Mouse (Mus musculus): ENCODE data around the gene Gja5.

The Gja5 gene

DNA sequence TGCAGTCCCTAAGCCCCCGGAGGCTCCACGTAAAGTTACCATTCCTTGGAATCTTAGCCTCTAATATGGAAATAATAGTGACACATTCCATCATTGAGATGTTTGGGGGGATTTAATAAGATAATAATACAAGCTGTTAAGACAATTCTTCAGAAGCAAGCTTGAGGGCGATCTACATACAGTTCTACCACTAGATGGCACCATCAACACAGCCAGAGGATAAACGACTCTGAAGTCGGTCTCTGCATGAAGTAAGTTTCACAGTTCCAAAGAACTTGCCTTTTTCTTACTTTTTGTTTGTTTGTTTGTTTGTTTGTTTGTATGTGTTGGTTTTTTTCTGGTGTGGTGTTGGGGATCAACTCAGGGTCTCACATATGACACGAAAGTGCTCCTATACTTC lies 31.7 kb downstream of the Gja5 start:
- no peak for DNase-seq (ENCODE audit: low spot score)

DNA sequence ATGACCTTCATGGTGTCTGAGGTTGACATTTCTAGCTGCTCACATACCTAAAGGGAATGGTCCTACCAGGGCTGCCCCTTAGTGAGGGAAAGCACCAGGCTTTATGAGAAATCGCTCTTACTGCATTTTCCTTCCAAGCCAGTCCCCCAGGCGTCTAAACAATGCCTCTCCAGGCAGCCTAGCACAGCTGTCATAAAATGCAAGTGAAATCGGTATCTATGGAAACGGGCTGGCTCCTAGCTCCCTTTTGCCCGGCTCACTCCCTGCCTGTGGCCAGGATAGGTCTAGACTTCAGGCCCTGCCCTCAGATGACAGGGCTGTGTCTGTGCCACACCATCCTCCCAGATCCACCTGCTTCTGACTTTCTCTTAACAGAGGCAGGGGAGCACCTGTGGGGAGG lies 33.1 kb downstream of the Gja5 start:
- no peak for DNase-seq (ENCODE audit: low spot score)

DNA sequence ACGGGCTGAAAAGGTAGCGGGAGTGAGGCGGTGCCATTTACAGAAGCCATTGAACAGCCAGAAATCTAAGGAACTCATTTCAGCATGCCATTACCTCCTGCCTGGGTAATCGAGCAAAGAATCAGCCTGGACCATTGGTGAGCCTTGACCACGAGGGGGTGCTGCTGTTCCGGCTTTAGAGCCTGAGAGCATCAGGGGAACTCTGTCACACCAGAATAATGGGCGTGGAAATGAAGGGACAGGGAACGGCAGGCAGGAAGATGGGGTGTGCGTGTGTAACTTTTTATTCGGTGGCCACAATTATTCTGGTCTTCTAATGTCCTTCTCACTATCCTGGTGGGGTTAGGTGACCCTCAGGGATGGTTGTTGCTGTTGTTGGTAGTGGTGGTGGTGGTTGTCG lies 34.2 kb downstream of the Gja5 start:
- DNase-seq (ENCODE audit: low spot score) = peak; percentile 80

DNA sequence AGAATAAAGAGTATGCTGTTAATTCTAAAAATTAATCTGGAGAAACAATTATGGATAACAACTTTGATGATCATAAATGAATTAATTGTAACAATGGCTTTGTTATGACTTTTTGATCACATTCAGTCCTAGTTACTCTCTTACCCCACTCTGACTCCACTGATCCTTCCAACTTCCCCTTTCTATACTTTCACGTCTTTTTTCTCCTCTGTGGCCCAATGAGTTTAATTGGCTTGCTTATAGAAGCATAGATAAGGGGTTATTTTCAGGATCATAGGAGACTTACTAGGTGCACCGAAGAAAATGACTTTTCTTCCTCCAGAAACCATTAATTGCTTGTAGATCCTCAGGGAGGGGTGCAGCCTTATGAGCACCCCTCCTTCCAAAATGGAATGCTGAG lies 38.2 kb downstream of the Gja5 start:
- DNase-seq (ENCODE audit: low spot score) = no peak

DNA sequence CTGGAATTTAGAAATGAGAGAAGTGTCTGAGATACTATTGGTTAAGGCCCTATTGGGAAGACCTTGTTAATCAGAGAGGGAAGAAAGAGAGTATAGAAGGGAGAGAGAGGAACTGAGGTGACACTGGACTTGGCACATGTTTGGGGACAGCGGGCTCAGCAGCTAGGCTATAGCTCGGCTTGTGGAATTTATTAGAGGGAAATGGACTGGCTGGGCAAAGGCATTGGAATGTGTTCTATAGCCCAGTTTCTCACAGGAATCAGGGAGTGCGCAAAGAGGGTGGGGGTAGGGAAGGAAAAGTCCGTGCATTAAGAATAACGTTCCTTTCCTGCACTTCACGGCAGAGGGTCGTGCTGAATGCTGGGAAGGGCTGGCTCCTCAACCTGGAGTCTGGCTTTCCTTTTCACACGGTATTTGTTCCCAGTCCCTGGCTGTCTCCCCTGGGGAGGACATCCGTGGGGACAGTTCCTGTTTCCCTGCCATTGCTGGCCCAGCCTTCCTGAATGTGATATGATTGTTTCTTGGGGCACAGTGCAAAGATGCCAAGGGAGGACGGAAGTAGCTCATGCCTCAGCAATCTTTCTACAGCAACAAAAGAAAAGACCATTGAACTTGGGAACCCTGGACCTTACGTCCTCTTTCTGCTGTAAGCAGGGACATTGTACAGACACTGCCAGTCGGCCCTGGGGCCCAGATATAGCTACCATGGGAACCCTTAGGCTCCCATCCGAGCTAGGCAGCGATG lies 49.2 kb downstream of the Gja5 start:
- DNase-seq (ENCODE audit: low spot score) = no peak

DNA sequence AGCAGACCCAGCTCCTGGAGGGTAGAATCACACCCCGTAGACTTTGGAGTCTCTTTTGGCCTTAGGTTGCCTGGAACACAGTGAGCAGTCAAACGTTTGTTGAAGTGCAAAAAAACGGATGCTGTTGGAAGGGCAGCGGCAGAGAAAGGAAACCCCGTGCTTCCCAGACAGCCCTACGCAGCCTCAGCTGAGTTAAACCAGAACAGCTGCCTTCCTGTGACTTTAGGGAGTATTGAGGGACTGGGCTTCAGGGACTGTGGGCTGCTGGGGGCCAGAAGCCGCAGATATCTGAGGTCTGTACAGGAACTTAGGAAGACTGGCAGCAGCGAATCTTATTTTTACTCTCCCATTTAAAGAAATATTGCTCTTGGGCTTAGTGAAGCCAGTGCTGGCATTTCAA lies 56.1 kb downstream of the Gja5 start:
- DNase-seq (ENCODE audit: low spot score) = no peak

DNA sequence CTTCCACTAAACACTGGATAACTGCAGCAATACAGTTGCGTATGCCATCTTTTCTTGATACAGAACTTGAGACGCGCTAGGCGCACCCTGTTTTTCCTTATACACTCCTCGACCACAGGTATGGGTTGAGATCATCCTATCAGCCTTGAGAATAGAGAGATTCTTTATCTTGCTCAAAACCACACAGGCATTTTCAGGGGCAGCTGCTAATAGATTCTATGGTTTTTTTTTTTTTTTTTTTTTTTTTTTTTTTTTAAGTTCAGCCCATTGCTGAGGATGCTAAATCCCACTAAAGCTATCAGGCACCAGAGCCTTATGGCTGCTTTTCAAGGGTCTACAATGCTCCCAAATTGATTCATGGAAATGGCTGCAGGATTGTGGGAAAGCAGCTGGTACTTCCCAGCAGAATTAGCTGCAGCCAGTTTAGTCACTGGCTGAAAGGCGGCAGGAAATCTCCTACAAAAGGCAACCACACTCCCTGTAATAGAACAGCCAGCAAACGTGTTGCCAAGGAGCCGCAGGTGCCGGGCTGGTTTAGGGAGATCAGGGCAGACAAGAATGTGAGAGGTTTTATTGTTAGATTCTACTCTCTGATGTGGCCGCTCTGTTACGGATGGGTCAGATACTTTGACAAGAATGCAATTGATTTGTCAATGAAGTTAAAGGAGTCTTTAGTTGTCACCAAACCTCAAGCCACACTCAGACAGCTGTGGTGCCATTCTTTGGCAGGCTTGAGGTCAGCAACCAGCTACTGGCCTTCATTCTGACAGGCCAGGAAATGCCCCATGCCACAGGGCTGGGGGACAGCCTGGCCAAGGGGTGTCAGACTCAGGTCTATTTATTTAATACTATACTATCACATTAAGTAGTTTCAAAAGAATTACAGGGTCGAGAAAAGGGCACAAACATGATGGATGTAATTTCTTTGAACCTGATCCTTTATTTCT lies 58.9 kb downstream of the Gja5 start:
- DNase-seq (ENCODE audit: low spot score) = no peak

DNA sequence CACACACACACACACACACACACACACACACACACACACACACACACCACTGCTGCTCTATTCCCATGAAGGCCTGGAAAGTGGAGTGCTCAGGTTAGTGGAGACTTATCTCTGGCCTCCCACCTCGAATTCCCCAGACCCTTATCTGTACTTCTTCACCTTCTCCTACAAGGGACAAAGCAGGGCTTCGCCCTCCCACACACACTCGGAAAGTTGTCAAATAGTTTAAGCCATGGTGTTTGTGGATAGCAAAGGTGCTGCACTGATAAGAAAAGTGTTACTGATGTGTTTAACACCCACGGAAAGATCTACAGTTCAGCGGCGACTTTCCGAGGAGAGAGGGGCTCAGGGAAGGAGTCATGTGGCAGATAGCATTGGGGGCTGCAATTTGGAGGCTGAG lies 66.5 kb downstream of the Gja5 start:
- DNase-seq (ENCODE audit: low spot score) = no peak

DNA sequence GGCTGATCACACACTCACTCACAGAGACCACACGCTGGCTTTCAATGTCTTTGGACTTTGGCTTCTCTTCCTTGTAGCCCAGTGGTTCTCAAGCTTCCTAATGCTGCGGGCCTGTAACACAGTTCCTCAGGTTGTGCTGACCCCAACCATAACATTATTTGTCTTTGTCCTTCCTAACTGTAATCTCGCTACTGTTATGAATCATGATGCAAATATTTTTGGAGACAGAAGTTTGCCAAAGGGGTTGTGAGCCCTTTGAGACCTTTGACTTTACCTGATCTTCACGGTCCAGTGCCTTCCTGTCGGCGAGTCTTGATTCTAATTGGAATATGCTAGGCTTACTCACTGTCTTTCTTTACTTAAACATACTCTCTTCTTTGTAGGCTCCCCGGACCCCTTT lies 70.0 kb downstream of the Gja5 start:
- no peak for DNase-seq (ENCODE audit: low spot score)

DNA sequence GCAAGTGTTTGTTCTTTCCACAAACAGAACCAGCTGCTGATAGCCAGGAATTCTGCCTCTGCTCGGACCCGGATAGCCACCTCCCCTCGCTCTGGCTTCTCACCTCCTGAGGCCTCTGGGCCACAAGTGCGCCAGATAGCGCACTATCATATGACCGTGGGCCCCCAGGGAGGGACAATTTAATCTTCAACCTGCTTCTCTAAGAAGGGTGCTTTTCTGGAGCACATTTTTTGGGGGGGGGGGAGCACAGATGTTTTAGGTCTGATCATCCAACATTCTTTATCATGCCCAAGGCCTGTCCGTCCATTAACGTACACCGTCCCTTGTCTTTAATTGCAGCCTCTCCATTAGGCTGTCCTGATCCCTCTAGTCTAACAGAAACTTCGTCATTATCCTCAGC lies 71.1 kb downstream of the Gja5 start:
- DNase-seq (ENCODE audit: low spot score) = no peak

DNA sequence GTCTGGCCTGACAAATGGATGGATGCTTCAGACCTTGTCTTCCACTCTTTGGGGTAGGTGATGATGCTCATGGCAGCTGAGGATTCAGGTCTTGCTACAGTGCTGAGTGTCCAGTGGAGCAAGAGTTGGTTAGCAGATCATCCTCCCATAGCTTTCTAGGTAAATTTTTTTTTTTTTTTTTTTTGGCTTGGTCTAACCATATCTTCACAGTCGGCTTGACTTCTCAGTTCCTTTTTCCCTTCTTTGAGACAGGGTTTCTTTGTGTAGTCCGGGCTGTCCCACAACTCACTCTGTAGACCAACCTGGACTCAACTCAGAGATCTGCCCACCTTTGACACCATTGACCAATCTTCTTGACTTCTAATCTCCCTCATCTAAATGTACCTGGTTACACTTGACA lies 73.0 kb downstream of the Gja5 start:
- DNase-seq (ENCODE audit: low spot score) = no peak

DNA sequence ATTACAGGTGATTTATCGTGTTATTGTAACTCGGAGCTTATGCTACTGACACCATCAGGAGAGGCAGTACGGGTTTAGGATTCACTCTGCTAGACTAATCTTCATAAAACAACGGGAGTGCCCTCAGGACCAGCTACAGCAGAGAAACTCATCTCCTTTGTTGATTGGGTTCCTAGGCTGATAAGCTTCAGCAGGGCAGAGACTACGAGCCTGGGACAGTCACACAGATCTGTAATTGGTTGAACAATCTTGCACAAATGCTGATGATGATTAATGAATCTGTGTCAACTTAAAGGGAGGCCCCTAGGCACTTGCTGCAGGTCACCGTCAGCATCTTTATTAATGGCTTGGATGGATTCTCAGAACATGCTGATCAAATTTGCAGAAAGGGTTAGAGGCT lies 74.0 kb downstream of the Gja5 start:
- DNase-seq (ENCODE audit: low spot score) = no peak

DNA sequence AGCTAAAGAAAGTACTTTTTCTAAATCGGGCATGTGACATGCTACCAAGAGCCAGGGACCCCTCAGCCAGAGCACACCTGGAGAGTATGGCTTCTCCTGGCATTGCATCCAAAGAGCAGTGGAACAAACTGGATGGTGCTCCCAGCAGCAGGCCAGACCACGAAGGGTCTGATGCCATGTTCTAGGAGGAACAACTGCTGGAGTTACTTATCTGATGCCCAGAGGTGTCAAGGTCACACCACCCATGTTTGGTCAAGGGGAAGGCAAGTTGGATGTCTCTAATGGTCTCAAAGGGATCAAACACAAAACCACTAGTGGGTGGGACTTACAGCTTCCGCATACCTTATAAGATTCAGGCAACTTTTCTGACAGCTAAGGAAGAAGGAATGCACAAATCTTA lies 74.5 kb downstream of the Gja5 start:
- no peak for DNase-seq (ENCODE audit: low spot score)

DNA sequence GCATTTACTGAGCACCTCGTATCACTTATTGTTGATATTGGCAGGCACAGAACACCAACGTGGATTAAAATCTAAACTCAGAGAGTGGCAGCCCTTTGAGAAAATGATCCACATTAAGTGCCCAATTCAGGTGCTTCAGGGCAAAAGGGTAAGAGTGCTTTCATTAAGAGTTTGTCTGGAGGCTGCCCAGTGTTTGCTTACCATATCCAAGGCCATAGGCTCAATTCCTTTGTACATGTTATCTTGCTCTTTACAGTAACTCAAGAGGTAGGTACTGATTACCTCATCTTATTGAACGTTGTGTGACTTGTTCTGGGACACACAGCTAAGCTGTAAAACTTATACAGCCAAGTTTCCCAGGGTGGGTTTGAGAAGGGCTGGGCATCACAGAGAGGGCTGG lies 77.3 kb downstream of the Gja5 start:
- DNase-seq (ENCODE audit: low spot score) = no peak

DNA sequence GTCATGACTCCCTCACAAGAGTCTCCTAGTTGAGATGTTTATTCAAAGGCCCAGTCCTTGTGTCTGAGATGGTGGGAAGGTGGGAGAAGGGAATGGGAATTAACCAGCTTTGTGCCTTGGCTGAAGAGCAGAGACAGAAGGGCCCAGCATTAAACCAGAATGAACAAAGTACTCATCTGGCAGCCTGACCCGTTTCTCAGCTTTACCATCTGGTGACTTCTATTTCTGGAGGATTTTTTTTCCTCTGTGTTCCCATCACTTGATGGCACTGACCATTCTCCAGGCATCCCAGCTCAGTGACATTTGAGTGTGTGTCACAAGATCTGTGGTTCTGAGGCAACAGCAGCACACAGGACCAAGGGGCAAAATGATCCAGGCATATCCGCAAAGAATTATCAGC lies 78.2 kb downstream of the Gja5 start:
- DNase-seq (ENCODE audit: low spot score) = no peak

DNA sequence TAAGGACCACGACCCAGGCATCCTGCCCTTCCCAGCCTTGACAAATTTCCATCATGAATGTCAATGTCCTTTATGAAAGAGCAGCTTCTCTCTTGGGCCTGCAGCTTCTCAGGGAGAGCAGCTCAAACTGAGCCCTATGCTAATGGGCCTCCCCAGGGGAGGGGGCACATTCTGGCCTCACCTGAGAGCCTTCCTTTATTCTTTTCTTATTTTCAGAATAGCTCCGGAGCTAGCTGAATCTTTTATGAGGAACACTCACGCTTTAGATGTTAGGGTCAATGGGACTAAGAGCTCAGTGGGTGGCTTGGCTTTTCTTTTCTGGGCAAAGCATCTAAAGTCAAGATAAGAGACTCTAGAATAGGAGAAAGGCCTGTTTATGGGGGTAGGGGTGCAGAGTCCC lies 88.0 kb downstream of the Gja5 start:
- DNase-seq (ENCODE audit: low spot score) = no peak

DNA sequence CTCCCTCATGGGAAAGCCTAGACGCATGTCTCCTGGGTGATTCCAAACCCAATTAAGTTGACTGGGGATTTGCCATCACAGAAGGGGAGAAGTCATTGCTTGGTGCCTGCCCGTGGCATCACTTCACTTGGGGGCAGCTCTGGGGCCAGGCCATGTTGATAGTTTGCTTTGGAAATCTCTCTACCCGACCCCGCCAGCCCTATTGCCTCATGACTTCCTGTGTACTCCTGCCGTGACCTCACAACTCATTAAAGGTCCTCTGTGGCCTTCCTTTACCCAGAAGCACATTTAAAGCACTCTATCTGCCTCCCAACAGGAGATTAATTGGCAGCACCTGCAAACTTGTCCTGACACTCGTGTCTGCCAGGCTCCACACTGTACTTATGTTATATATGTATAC lies 93.3 kb downstream of the Gja5 start:
- no peak for DNase-seq (ENCODE audit: low spot score)

DNA sequence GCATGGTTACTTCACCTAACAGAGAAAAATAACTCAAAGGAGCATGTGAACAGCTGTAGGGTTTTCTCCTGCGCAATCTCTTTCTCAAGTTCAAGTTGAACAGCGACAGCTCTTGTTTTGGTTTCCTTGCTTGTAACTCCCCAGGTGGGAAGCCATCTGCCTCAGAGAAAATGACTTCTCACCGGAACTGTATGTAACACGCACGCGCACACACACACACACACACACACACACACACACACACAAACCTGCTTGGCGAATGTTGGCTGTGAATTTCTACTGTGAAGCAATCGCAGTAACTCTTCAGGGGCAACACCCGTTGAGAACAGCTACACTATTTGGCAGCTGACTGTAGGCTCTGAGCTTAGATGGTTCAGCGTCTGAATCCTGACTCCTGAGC lies 98.6 kb downstream of the Gja5 start:
- DNase-seq (ENCODE audit: low spot score) = no peak

DNA sequence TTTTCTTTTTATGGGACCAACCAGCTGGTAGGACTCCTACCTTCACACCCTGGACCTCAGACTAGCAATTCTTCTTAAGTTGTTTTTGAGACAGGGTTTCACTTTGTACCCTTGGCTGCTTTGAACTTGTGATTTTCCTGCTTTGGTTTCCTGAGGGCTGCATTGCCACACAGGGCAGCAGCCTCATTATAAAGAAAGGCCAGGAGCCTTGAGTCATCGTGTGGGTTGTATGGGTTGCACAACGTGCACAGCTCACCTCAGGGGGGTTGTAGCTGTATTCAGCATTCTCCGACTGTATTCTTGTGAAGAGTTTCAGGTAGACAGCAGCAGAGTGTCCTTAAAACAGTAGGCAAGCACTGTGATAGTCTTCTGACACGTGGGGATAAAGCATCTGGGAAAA lies 100.0 kb downstream of the Gja5 start:
- no peak for DNase-seq (ENCODE audit: low spot score)

DNA sequence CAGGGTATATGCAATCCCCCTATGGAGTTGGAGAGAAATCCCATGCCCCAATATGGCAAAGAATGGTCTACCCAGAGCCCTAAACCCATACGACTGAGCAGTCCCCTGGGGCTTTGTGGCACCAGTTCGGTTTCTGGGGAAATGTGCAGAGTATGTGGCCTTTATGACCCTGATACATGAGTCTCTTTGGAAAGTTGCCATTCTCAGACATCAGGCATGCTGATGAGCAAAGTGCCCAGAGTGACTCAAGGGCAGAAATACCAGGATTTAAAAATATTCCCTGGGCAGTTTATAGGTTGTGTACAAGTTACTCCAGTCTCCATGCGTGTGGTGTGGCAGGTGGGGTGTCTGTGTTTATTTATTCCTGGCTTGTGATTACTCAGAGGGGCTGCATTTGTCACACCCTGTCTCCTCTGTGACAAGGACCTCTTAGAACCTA lies 102.5 kb downstream of the Gja5 start:
- DNase-seq (ENCODE audit: low spot score) = no peak

DNA sequence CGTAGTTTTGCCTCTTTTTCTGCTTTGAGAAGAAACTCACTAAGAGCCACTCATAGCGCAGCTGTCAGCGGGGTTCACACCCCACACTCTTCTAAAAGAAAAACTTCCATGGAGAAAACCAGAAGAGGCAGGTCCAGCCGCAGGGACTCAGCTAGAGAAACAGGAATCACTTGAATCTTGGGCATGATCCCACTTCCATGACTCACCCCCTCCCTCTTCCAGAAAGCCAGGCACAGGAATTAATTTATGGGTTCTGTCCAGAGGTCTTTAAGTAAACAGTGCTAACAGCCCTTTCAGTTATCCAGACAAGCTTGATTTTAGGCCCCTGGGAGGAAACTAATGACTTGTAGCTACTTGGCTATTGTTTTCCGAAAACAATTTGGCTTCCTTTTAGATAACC lies 120.7 kb downstream of the Gja5 start:
- DNase-seq (ENCODE audit: low spot score) = no peak

DNA sequence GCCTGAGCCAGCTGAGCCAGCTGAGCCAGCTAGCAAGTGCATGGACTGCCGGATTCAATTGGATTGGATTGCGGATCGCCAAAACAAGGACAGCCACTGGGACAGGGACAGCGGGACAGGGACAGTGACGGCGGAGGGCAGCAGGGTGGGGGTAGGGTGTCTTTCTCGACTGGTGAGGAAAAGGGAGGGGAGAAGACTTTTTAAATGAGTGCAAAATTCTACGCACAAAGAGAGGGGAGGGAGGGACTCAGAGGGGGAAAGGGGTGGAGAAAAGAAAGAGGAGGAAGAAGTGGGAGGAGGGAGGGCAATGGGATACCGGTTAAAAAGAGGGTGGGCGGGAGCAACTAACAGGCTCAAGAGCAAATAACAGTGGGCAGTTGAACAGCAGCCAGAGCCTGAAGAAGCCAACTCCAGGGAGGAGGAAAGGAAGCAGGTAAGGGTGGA lies 127.6 kb downstream of the Gja5 start:
- no peak for DNase-seq (ENCODE audit: low spot score)

DNA sequence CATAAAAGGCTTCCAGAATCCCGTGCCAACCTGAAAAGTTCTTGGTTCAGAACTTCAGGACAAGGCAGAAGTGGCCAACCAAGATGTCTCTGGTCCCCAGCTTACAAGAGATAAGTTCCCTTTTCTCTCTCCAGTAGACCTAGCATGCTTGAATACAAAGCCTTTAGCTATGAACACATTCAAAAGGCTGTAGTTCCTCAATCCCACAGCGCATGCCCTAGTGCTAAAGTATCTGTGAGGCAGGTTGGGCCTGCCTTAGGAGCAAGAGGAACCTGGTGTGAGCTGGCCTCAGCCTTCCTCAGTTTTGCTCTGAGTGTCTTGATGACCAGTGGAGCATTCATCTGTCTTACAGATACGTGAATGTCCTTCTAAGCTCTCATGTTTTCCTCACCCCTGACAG lies 131.1 kb downstream of the Gja5 start:
- DNase-seq (ENCODE audit: low spot score) = no peak
